Mouse (Mus musculus): Measurements from ENCODE around the gene Babam1. TPM values are rescaled to one million over a fixed set of nuclear protein-coding genes. Genes with fewer than 3 reads are reported as not detected.
A peak's percentile ranks its signal among the peaks of the same experiment; 100 is the strongest.

Babam1 gene
- polyA plus RNA-seq, 1 experiment from 2014 or later: 54.7 TPM

- WGBS: 35% methylated on average over 17 of the region's 17 CpGs
- H3K4me3 ChIP-seq (ENCODE audit: low read depth, low read length): peak overlapping the region; percentile 72
- peak overlapping the region; percentile 68 for H3K9ac ChIP-seq (ENCODE audit: low read length)
- H3K4me2 ChIP-seq (replicated peaks; ENCODE audit: low read depth): peak overlapping the region; percentile 78
- H3K27ac ChIP-seq (replicated peaks): peak overlapping the region; percentile 93
- H3K36me3 ChIP-seq (ENCODE audit: control insufficient read depth, insufficient read depth, low read length): peaks cover 10% of the 10 kb centered on the region
- H3K27me3 ChIP-seq (ENCODE audit: control insufficient read depth, insufficient read depth, low read length): no peaks in the 10 kb centered on the region
- no peaks in the 10 kb centered on the region for H3K9me3 ChIP-seq (ENCODE audit: control insufficient read depth, low read length)
- ATAC-seq (ENCODE audit: low FRiP score, low TSS enrichment) (no peak), DNase-seq (ENCODE audit: low spot score) (no peak)
- H3K4me1 ChIP-seq (replicated peaks; ENCODE audit: control insufficient read depth, insufficient read depth): no peaks in the 10 kb centered on the region
- TF ChIP-seq EP300 (optimal IDR thresholded peaks at IDR 0.05) (no peak), CTCF (IDR thresholded peaks at IDR 0.05; ENCODE audit: low read depth) (no peak)
These were observed 29.0 kb upstream of the Babam1 start for GRCm38 (mm10) chr8:71367529-71368176.

GRCm38 (mm10) chr8:71368366-71368765 lies 28.3 kb upstream of the Babam1 start:
- Histone ChIP-seq H3K9me3 (ENCODE audit: control insufficient read depth, low read length) (no peaks in the 10 kb centered on the region), H3K9ac (ENCODE audit: low read length) (no peak overlapping the region), H3K27ac (replicated peaks) (no peak overlapping the region), H3K4me2 (replicated peaks; ENCODE audit: low read depth) (no peak overlapping the region), H3K4me3 (ENCODE audit: low read depth, low read length) (no peak overlapping the region), H3K36me3 (ENCODE audit: control insufficient read depth, insufficient read depth, low read length) (peaks cover 10% of the 10 kb centered on the region), H3K4me1 (replicated peaks; ENCODE audit: control insufficient read depth, insufficient read depth) (no peaks in the 10 kb centered on the region), H3K27me3 (ENCODE audit: control insufficient read depth, insufficient read depth, low read length) (no peaks in the 10 kb centered on the region)
- no peak for DNase-seq (ENCODE audit: low spot score)
- no peak for ATAC-seq (ENCODE audit: low FRiP score, low TSS enrichment)
- TF ChIP-seq EP300 (optimal IDR thresholded peaks at IDR 0.05) (no peak), CTCF (IDR thresholded peaks at IDR 0.05; ENCODE audit: low read depth) (no peak)

GRCm38 (mm10) chr8:71369040-71369718 lies 27.5 kb upstream of the Babam1 start:
- DNase-seq (ENCODE audit: low spot score) (no peak), ATAC-seq (ENCODE audit: low FRiP score, low TSS enrichment) (no peak)
- H3K4me3 ChIP-seq (ENCODE audit: low read depth, low read length): no peak overlapping the region
- WGBS: 88% methylated on average over 10 of the region's 10 CpGs
- no peaks in the 10 kb centered on the region for H3K9me3 ChIP-seq (ENCODE audit: control insufficient read depth, low read length)
- peaks cover 15% of the 10 kb centered on the region for H3K36me3 ChIP-seq (ENCODE audit: control insufficient read depth, insufficient read depth, low read length)
- no peak overlapping the region for H3K27ac ChIP-seq (replicated peaks)
- H3K4me1 ChIP-seq (replicated peaks; ENCODE audit: control insufficient read depth, insufficient read depth): no peaks in the 10 kb centered on the region
- no peak overlapping the region for H3K9ac ChIP-seq (ENCODE audit: low read length)
- no peak for TF ChIP-seq EP300 (optimal IDR thresholded peaks at IDR 0.05)
- no peak for TF ChIP-seq CTCF (IDR thresholded peaks at IDR 0.05; ENCODE audit: low read depth)
- no peak overlapping the region for H3K4me2 ChIP-seq (replicated peaks; ENCODE audit: low read depth)
- H3K27me3 ChIP-seq (ENCODE audit: control insufficient read depth, insufficient read depth, low read length): no peaks in the 10 kb centered on the region

- Histone ChIP-seq H3K36me3 (ENCODE audit: control insufficient read depth, insufficient read depth, low read length) (peaks cover 15% of the 10 kb centered on the region), H3K9ac (ENCODE audit: low read length) (no peak overlapping the region), H3K27ac (replicated peaks) (0 out of 2 replicates have a peak overlapping the region, but pooled peaks have one; percentile 24), H3K4me2 (replicated peaks; ENCODE audit: low read depth) (peak overlapping the region; percentile 47), H3K27me3 (ENCODE audit: control insufficient read depth, insufficient read depth, low read length) (no peaks in the 10 kb centered on the region), H3K4me1 (replicated peaks; ENCODE audit: control insufficient read depth, insufficient read depth) (0 out of 2 replicates have a peak, but pooled peaks cover 3% of the 10 kb centered on the region), H3K4me3 (ENCODE audit: low read depth, low read length) (peak overlapping the region; percentile 67), H3K9me3 (ENCODE audit: control insufficient read depth, low read length) (no peaks in the 10 kb centered on the region)
- 8% methylated on average over 5 of the region's 5 CpGs for WGBS
- no peak for ATAC-seq (ENCODE audit: low FRiP score, low TSS enrichment)
- DNase-seq (ENCODE audit: low spot score): no peak
- TF ChIP-seq EP300 (optimal IDR thresholded peaks at IDR 0.05) (no peak), CTCF (IDR thresholded peaks at IDR 0.05; ENCODE audit: low read depth) (no peak)
These were observed 25.9 kb upstream of the Babam1 start for GRCm38 (mm10) chr8:71370711-71371235.

- ATAC-seq (ENCODE audit: low FRiP score, low TSS enrichment) (peak; percentile 92), DNase-seq (ENCODE audit: low spot score) (peak; percentile 99)
- under 1% methylated on average over 57 of the region's 68 CpGs for WGBS
- H3K27me3 ChIP-seq (ENCODE audit: control insufficient read depth, insufficient read depth, low read length): no peaks in the 10 kb centered on the region
- peak within 1 kb of the TSS; percentile 87 for H3K27ac ChIP-seq (replicated peaks)
- H3K9me3 ChIP-seq (ENCODE audit: control insufficient read depth, low read length): no peaks in the 10 kb centered on the region
- peak within 1 kb of the TSS; percentile 66 for H3K9ac ChIP-seq (ENCODE audit: low read length)
- H3K36me3 ChIP-seq (ENCODE audit: control insufficient read depth, insufficient read depth, low read length): peaks cover 15% of the 10 kb centered on the region
- peaks cover 8% of the 10 kb centered on the region for H3K4me1 ChIP-seq (replicated peaks; ENCODE audit: control insufficient read depth, insufficient read depth)
- H3K4me3 ChIP-seq (ENCODE audit: low read depth, low read length): peak within 1 kb of the TSS; percentile 67
- TF ChIP-seq EP300 (optimal IDR thresholded peaks at IDR 0.05) (peak; percentile 55), CTCF (IDR thresholded peaks at IDR 0.05; ENCODE audit: low read depth) (peak; percentile 97)
- H3K4me2 ChIP-seq (replicated peaks; ENCODE audit: low read depth): peak within 1 kb of the TSS; percentile 47
These were observed 25.3 kb upstream of the Babam1 start, which contains the start of gene Ocel1 for GRCm38 (mm10) chr8:71371236-71371848. Ocel1 (plus strand) TSS chr8:71371298.
